Mouse (Mus musculus) CD4-positive, CD25-positive, alpha-beta regulatory T cell, adult 2 months (primary cell): ENCODE results near the gene Gm8374.
"Not testable (repeated sequence)": the region's sequence is repeated elsewhere in the genome, so short reads cannot be mapped to it uniquely, and the experiment has no call there.

Experiments
- DNase-seq: peaks from one replicate; pipeline ENCODE4 v3.0.0-alpha.2; 2012; ENCODE audit warnings: low read depth, low spot score

Gene Gm8374

GRCm38 (mm10) chr14:7365034-7365433 is at the start of gene Gm8374:
Gm8374 (minus strand) TSS chr14:7365134.
- not testable (repeated sequence) for DNase-seq

GRCm38 (mm10) chr14:7332295-7332694 is 32.6 kb downstream of the Gm8374 start, which contains the start of gene Gm5797:
Gm5797 (minus strand) TSS chr14:7332395.
- DNase-seq, result not testable (repeated sequence)

GRCm38 (mm10) chr14:7315093-7315492 is 49.8 kb downstream of the Gm8374 start:
- DNase-seq, result peak; percentile 59

- not testable (repeated sequence) for DNase-seq
Measured at GRCm38 (mm10) chr14:7314661-7315060, 50.3 kb downstream of the Gm8374 start, which contains the start of gene Gm3739. Gm3739 (minus strand) TSS chr14:7315049.
